Mouse (Mus musculus): ENCODE measurements around the gene 9930111J21Rik1. TPM values are rescaled to one million over a fixed set of nuclear protein-coding genes. Genes with fewer than 3 reads are reported as not detected.
"Not testable (repeated sequence)": the region's sequence is repeated elsewhere in the genome, so short reads cannot be mapped to it uniquely, and the experiment has no call there.

The 9930111J21Rik1 gene
- total RNA-seq (2021): under 1 TPM; 0.77 to 0.90 TPM

DNA sequence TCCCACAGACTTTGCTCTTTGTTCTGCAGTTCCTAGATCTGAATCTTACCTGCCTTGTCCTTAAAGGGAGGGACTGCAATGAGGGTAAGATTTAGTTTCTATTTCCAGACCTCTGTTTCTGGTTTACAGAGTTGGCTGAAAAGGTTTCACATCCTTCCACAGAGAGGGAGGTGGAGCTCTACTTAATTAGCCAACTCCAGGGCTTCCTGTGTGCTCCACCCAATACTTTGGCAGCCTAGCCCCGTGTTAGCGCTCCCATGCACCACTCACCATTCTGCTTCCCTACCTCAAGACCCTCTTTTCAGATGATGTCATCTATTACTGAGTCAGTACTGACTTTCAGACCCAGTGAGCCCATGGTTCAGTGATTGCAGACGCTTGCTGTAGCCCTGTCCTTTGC lies at the start of gene 9930111J21Rik1:
Gene 9930111J21Rik1, minus strand, starts transcription at position 148 of the 400 bp plus-strand sequence.
- DNase-seq (ENCODE audit: extremely low spot score in 1 of 2, low spot score in 2 of 2); intact Hi-C loops (cut with DNase I): not testable (repeated sequence)

GRCm38 (mm10) chr11:49012074-49012473 lies 32.9 kb upstream of the 9930111J21Rik1 start:
- intact Hi-C loops (cut with DNase I); DNase-seq (ENCODE audit: extremely low spot score in 1 of 2, low spot score in 2 of 2): not testable (repeated sequence)

GRCm38 (mm10) chr11:49006785-49007184 lies 27.6 kb upstream of the 9930111J21Rik1 start:
- intact Hi-C loops (cut with DNase I); DNase-seq (ENCODE audit: extremely low spot score in 1 of 2, low spot score in 2 of 2): not testable (repeated sequence)

DNA sequence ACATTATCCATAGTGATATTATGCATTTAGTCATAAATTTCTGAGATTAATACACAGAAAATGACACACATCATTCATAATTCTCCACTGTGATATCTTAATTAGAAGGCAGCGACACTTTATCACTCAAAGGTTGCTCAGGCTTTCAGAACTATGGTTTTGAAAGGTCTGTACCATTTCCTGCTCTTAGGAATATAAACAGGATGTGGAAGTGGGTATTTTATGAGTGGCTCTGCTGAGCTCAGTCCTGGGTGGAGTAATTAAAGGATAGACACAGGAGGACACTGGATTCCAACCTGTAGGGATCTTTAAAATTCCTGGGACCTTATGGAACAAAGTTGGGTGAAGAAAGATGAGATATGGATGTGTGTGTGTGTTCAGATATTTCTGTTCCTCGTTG lies 27.1 kb upstream of the 9930111J21Rik1 start:
- intact Hi-C loops (cut with DNase I): not testable (repeated sequence)

DNA sequence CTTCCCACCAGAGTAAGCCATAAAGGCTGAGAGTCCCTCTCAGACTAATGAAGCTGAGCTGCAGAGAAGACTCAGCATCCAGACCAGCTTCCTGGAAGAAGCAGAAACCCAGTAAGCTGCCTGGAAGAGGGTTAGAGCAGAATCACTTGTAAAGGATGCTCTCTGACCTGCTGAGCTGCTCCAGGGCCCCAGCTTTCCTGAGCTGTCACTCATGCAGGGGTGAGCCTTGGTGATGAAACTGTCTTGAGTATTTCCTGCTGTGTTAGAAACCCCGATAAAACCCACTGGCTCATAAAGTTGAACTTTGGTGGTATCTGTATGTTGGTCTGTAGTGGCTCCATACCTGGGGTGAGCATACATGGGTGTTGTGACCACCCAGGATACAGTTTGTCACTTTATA lies 21.2 kb upstream of the 9930111J21Rik1 start:
- intact Hi-C loops (cut with DNase I); DNase-seq (ENCODE audit: extremely low spot score in 1 of 2, low spot score in 2 of 2): not testable (repeated sequence)

More for the DNA sequence above, 27.1 kb upstream of the 9930111J21Rik1 start:
- not testable (repeated sequence) for DNase-seq (ENCODE audit: extremely low spot score in 1 of 2, low spot score in 2 of 2)

DNA sequence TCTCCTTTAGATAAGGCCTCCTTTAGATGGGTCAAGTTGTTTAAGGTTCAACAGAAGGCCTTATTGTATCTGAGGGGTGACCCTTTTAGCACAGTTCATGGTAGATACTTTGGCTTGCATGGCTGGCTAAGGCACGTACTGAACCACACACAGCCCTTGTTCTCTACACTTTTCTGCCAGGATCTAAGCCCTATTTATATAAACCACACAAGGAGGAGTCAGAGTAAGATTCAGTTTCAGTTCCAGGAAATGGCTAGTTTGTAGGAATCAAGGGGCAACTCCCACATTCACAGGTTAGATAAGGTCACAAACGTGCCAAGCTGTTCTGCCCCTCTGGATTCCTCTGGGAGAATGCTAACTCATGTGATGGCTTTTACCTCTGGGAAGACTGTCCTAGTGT lies 14.8 kb upstream of the 9930111J21Rik1 start, which contains the start of gene Tgtp1:
Gene Tgtp1, minus strand, starts transcription at position 155 of the 400 bp plus-strand sequence.
- intact Hi-C loops (cut with DNase I); DNase-seq (ENCODE audit: extremely low spot score in 1 of 2, low spot score in 2 of 2): not testable (repeated sequence)

GRCm38 (mm10) chr11:48993296-48993695 lies 14.1 kb upstream of the 9930111J21Rik1 start:
- DNase-seq (ENCODE audit: extremely low spot score in 1 of 2, low spot score in 2 of 2); intact Hi-C loops (cut with DNase I): not testable (repeated sequence)

GRCm38 (mm10) chr11:48991740-48992520 lies 12.7 kb upstream of the 9930111J21Rik1 start, which contains the start of gene Gm12185:
TSS of gene Gm12185 (minus strand) at chr11:48992226.
- DNase-seq (ENCODE audit: extremely low spot score in 1 of 2, low spot score in 2 of 2); intact Hi-C loops (cut with DNase I): not testable (repeated sequence)

DNA sequence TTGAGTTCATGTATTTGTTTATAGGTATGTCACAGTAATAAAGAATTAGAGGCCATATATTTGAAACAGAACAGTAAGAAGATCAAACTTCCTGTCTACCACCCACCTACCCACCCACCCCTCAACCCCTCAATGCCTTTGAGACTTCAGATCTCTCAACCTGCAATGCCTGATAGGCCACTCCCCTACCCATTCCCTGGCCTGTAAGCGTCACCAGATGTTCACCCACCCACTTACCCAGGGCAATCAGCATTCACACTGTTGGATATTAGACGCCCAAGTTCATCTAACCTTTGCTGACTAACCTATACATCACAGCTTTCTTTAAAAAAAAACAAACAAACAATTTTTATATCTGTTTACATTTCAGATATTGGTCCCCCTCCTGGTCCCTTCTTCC lies 10.8 kb upstream of the 9930111J21Rik1 start:
- DNase-seq (ENCODE audit: extremely low spot score in 1 of 2, low spot score in 2 of 2); intact Hi-C loops (cut with DNase I): not testable (repeated sequence)

DNA sequence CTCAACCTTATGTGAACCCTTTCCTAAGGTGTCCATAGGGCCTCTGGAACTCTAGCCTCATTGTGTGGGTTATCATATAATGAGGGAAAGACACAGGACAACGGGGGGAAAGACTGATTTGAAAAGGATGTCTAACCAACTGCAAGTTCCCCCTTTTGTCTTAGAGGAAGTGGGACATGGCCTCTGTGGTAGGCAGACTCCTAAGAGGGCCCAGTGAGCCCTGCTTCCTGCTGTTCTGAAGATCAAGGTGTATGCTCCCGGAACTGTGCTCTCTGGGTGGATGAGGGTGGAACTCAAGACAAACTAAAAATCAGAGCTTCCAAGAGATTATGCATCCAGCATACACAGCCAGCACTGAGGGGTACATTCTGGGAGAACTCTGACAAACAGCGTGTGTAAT lies 9.0 kb upstream of the 9930111J21Rik1 start:
- intact Hi-C loops (cut with DNase I); DNase-seq (ENCODE audit: extremely low spot score in 1 of 2, low spot score in 2 of 2): not testable (repeated sequence)

DNA sequence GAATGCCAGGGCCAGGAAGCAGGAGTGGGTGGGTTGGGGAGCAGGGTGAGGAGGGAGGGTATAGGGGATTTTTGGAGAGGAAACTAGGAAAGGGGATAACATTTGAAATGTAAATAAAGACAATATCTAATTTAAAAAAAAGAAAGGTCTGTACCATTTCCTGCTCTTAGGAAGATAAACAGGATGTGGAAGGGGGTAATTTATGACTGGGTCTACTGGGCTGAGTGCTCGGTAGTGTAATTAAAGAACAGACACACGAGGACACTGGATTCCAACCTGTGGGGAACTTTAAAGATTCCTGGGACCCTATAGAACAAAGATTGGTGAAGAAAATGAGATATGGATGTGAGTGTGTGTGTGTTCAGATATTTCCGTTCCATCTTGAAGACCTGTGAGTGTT lies 3.6 kb upstream of the 9930111J21Rik1 start:
- intact Hi-C loops (cut with DNase I); DNase-seq (ENCODE audit: extremely low spot score in 1 of 2, low spot score in 2 of 2): not testable (repeated sequence)

DNA sequence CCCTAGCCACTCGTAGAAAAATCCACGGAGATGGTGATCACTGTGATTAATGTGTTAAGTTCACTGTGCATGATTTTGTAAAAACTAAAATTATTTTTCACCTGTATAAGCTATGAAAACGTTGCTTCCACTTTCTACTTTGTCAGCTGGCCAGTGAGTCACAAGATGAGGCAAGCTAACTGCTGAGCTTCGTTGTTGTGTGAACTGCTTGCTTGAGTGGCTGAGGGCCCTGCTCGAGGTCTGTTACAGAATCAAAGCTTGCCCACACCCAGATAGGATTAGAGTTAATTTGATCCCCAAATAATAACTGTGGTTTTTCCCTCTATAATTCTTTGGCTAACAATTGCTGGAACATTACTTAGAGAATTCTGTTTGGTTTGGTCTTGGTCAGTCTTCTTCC lies 854 bp upstream of the 9930111J21Rik1 start:
- intact Hi-C loops (cut with DNase I); DNase-seq (ENCODE audit: extremely low spot score in 1 of 2, low spot score in 2 of 2): not testable (repeated sequence)

GRCm38 (mm10) chr11:48978240-48978939 lies 808 bp downstream of the 9930111J21Rik1 start, which contains the start of gene Olfr56:
TSS of gene Olfr56 (plus strand) at chr11:48978889.
- intact Hi-C loops (cut with DNase I); DNase-seq (ENCODE audit: extremely low spot score in 1 of 2, low spot score in 2 of 2): not testable (repeated sequence)

- intact Hi-C loops (cut with DNase I): not testable (repeated sequence)
Observed at GRCm38 (mm10) chr11:48974686-48975085, 4.5 kb downstream of the 9930111J21Rik1 start.

GRCm38 (mm10) chr11:48946090-48946489 lies 33.1 kb downstream of the 9930111J21Rik1 start, which contains the start of gene Psme2b:
TSS of gene Psme2b (minus strand) at chr11:48946190.
- not testable (repeated sequence) for DNase-seq (ENCODE audit: extremely low spot score in 1 of 2, low spot score in 2 of 2)

More at GRCm38 (mm10) chr11:48974686-48975085, 4.5 kb downstream of the 9930111J21Rik1 start:
- DNase-seq (ENCODE audit: extremely low spot score in 1 of 2, low spot score in 2 of 2): not testable (repeated sequence)

GRCm38 (mm10) chr11:48939286-48939685 lies 39.9 kb downstream of the 9930111J21Rik1 start:
- DNase-seq (ENCODE audit: extremely low spot score in 1 of 2, low spot score in 2 of 2); intact Hi-C loops (cut with DNase I): not testable (repeated sequence)

More at GRCm38 (mm10) chr11:48946090-48946489, 33.1 kb downstream of the 9930111J21Rik1 start, which contains the start of gene Psme2b:
- intact Hi-C loops (cut with DNase I): not testable (repeated sequence)

DNA sequence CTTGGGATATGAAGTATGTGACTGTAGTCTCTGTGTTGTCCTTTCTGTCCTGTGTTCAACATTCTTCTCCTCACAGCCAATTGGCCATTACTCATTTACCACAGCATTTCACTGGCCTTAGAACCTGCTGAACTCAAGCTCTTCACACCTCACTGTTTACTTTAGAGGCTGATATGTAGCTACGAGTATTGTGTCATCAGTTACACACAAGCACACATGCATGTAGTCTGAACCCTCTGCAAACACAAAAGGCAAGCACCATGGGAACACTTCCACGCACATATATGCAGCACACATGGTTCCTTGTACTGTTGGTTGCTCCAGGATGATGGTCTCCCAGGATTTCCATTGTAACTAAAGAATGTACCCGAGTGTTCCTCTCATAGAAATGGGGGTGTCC lies 43.9 kb downstream of the 9930111J21Rik1 start:
- DNase-seq (ENCODE audit: extremely low spot score in 1 of 2, low spot score in 2 of 2); intact Hi-C loops (cut with DNase I): not testable (repeated sequence)

DNA sequence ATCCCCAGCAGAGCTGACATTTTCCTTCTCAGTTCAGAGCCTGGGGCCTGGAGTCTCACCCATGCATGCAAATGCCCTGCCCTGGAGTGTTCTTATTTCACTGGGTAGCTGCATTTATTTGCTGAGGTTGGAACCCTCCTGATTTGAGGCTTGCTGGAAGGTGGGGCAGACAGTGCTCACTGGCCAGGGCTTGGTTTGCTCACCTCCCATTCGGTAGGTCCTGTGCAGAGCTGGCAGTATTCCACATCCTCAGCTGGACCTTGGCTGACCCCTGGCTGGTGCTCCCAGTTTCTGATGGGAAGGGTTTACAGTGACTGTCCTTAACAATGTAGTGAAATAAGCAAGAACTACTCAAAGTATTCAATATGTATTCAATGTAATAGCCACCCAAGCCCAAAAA lies 45.3 kb downstream of the 9930111J21Rik1 start:
- intact Hi-C loops (cut with DNase I): not testable (repeated sequence)

DNA sequence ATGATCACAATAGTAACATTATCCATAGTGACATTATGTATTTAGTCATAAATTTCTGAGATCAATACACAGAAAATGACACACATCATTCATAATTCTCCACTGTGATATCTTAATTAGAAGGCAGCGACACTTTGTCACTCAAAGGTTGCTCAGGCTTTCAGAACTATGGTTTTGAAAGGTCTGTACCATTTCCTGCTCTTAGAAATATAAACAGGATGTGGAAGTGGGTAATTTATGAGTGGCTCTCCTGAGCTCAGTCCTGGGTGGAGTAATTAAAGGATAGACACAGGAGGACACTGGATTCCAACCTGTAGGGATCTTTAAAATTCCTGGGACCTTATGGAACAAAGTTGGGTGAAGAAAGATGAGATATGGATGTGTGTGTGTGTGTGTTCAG lies 45.8 kb downstream of the 9930111J21Rik1 start:
- intact Hi-C loops (cut with DNase I); DNase-seq (ENCODE audit: extremely low spot score in 1 of 2, low spot score in 2 of 2): not testable (repeated sequence)

More for the DNA sequence above, 45.3 kb downstream of the 9930111J21Rik1 start:
- DNase-seq (ENCODE audit: extremely low spot score in 1 of 2, low spot score in 2 of 2): not testable (repeated sequence)

All from left cerebral cortex, postnatal 10 days (tissue).